In genomic region chr12:50190892-50191539, GRCm38 (mm10) we compare ENCODE assay signal across 21 mouse cellular contexts.
A peak's percentile ranks its signal among the peaks of the same experiment; 100 is the strongest.
DNase-seq lines count a peak whose midpoint lies in the region; ATAC-seq and TF ChIP-seq lines count a peak whose summit lies in the region.
"Had no signal": no experiment of that assay in that cellular context is flagged by ENCODE, and none has a peak within 500 bp of the region (broad histone marks: within the 10 kb centered on the region; RNA-seq: fewer than 3 reads in every experiment).

No protein-coding gene starts in this region.

- no peak overlapping the region for H3K4me3 ChIP-seq in hindbrain, embryonic 13.5 days
- H3K4me3 ChIP-seq in hindbrain, embryonic 10.5 days = no peak overlapping the region
- no peak overlapping the region for H3K4me3 ChIP-seq in midbrain, embryonic 16.5 days (ENCODE audit: low read depth, low read length)
- no peak overlapping the region for H3K4me3 ChIP-seq in midbrain, embryonic 14.5 days (replicated peaks; ENCODE audit: low read depth, low read length)
- H3K4me3 ChIP-seq in forebrain, postnatal 0 days (ENCODE audit: low read depth, low read length) = no peak overlapping the region
- no peak overlapping the region for H3K4me3 ChIP-seq in liver, postnatal 0 days (ENCODE audit: low read depth, low read length)
- no peak overlapping the region for H3K4me3 ChIP-seq in kidney, embryonic 16.5 days (ENCODE audit: low read length)
- H3K4me3 ChIP-seq: embryonic facial prominence, embryonic 15.5 days; heart, embryonic 10.5 days; limb, embryonic 15.5 days; liver, embryonic 15.5 days had no signal

- no peak overlapping the region for H3K27ac ChIP-seq in hindbrain, embryonic 13.5 days
- H3K27ac ChIP-seq in hindbrain, embryonic 10.5 days = no peak overlapping the region
- no peak overlapping the region for H3K27ac ChIP-seq in midbrain, embryonic 16.5 days (ENCODE audit: low read length)
- no peak overlapping the region for H3K27ac ChIP-seq in midbrain, embryonic 14.5 days (replicated peaks; ENCODE audit: low read depth, low read length)
- H3K27ac ChIP-seq in forebrain, postnatal 0 days (ENCODE audit: low read depth, low read length) = peak overlapping the region; percentile 80
- no peak overlapping the region for H3K27ac ChIP-seq in liver, postnatal 0 days (ENCODE audit: low read depth)
- no peak overlapping the region for H3K27ac ChIP-seq in kidney, embryonic 16.5 days (ENCODE audit: low read length)
- H3K27ac ChIP-seq: embryonic facial prominence, embryonic 15.5 days; heart, embryonic 10.5 days; kidney, postnatal 0 days; limb, embryonic 15.5 days; liver, embryonic 15.5 days had no signal

- no peak overlapping the region for H3K9ac ChIP-seq in hindbrain, embryonic 13.5 days
- H3K9ac ChIP-seq in midbrain, embryonic 16.5 days (ENCODE audit: low read depth, low read length) = no peak overlapping the region
- no peak overlapping the region for H3K9ac ChIP-seq in midbrain, embryonic 14.5 days (replicated peaks; ENCODE audit: low read length)
- no peak overlapping the region for H3K9ac ChIP-seq in forebrain, postnatal 0 days
- no peak overlapping the region for H3K9ac ChIP-seq in liver, postnatal 0 days (replicated peaks)
- H3K9ac ChIP-seq in kidney, embryonic 16.5 days (replicated peaks; ENCODE audit: low read length) = no peak overlapping the region
- H3K9ac ChIP-seq: embryonic facial prominence, embryonic 15.5 days; limb, embryonic 15.5 days; liver, embryonic 15.5 days had no signal

- H3K4me2 ChIP-seq in hindbrain, embryonic 13.5 days = no peak overlapping the region
- no peak overlapping the region for H3K4me2 ChIP-seq in midbrain, embryonic 16.5 days (ENCODE audit: low read length)
- H3K4me2 ChIP-seq in midbrain, embryonic 14.5 days (ENCODE audit: low read length) = no peak overlapping the region
- H3K4me2 ChIP-seq in forebrain, postnatal 0 days (ENCODE audit: low read depth) = peak overlapping the region; percentile 36; the same call in 1 of the 2 replicates
- H3K4me2 ChIP-seq in liver, postnatal 0 days (ENCODE audit: low read depth, low read length) = no peak overlapping the region
- H3K4me2 ChIP-seq in kidney, embryonic 16.5 days (replicated peaks; ENCODE audit: low read depth, low read length) = no peak overlapping the region
- H3K4me2 ChIP-seq: embryonic facial prominence, embryonic 15.5 days; limb, embryonic 15.5 days; liver, embryonic 15.5 days had no signal

- DNase-seq in hindbrain, embryonic 10.5 days (ENCODE audit: low spot score) = no peak
- DNase-seq in midbrain, embryonic 14.5 days = no peak
- peak; percentile 48 for DNase-seq in forebrain, postnatal 0 days
- DNase-seq in liver, postnatal 0 days = no peak
- DNase-seq: adrenal gland, postnatal 10 days; cerebellum, adult 11 months; cerebellum, postnatal 14 days; kidney, adult 11 months; layer of hippocampus, postnatal 36 days; lung, postnatal 14 days; right cerebral cortex, postnatal 4 days had no signal

- TF ChIP-seq EP300 in liver, postnatal 0 days (IDR thresholded peaks at IDR 0.05; ENCODE audit: low read depth) = no peak

- TF ChIP-seq CTCF in forebrain, postnatal 0 days (IDR thresholded peaks at IDR 0.05; ENCODE audit: low read depth) = no peak
- TF ChIP-seq CTCF in liver, postnatal 0 days (IDR thresholded peaks at IDR 0.05; ENCODE audit: low read depth) = no peak

- H3K27me3 ChIP-seq in hindbrain, embryonic 13.5 days = no peaks in the 10 kb centered on the region
- no peaks in the 10 kb centered on the region for H3K27me3 ChIP-seq in hindbrain, embryonic 10.5 days (ENCODE audit: insufficient read depth, poor library complexity, severe bottlenecking)
- H3K27me3 ChIP-seq in midbrain, embryonic 16.5 days (ENCODE audit: control insufficient read depth, insufficient read depth, low read depth, low read length) = no peaks in the 10 kb centered on the region
- no peaks in the 10 kb centered on the region for H3K27me3 ChIP-seq in midbrain, embryonic 14.5 days (ENCODE audit: control insufficient read depth, insufficient read depth, low read length)
- no peaks in the 10 kb centered on the region for H3K27me3 ChIP-seq in forebrain, postnatal 0 days (ENCODE audit: insufficient read depth, low read length)
- no peaks in the 10 kb centered on the region for H3K27me3 ChIP-seq in liver, postnatal 0 days (ENCODE audit: insufficient read depth, low read length)
- H3K27me3 ChIP-seq in kidney, embryonic 16.5 days (ENCODE audit: insufficient read depth, low read length) = no peaks in the 10 kb centered on the region
- H3K27me3 ChIP-seq: embryonic facial prominence, embryonic 15.5 days; limb, embryonic 15.5 days; liver, embryonic 15.5 days had no signal

- peaks cover 10% of the 10 kb centered on the region for H3K4me1 ChIP-seq in hindbrain, embryonic 13.5 days (replicated peaks)
- H3K4me1 ChIP-seq in hindbrain, embryonic 10.5 days (replicated peaks) = peaks cover 5% of the 10 kb centered on the region; the same call in 1 of the 2 replicates
- H3K4me1 ChIP-seq in midbrain, embryonic 16.5 days (ENCODE audit: control insufficient read depth, insufficient read depth, low read length) = no peaks in the 10 kb centered on the region; the same call in 1 of the 2 replicates
- 0 out of 2 replicates have a peak, but pooled peaks cover 5% of the 10 kb centered on the region for H3K4me1 ChIP-seq in midbrain, embryonic 14.5 days (ENCODE audit: control insufficient read depth, insufficient read depth, low read length)
- H3K4me1 ChIP-seq in forebrain, postnatal 0 days (ENCODE audit: insufficient read depth) = peaks cover 17% of the 10 kb centered on the region; the same call in 1 of the 2 replicates
- no peaks in the 10 kb centered on the region for H3K4me1 ChIP-seq in liver, postnatal 0 days (ENCODE audit: insufficient read depth)
- no peaks in the 10 kb centered on the region for H3K4me1 ChIP-seq in kidney, embryonic 16.5 days (ENCODE audit: insufficient read depth, low read length)
- H3K4me1 ChIP-seq: embryonic facial prominence, embryonic 15.5 days; heart, embryonic 10.5 days; limb, embryonic 15.5 days; liver, embryonic 15.5 days had no signal

- no peaks in the 10 kb centered on the region for H3K9me3 ChIP-seq in hindbrain, embryonic 13.5 days
- no peaks in the 10 kb centered on the region for H3K9me3 ChIP-seq in hindbrain, embryonic 10.5 days
- no peaks in the 10 kb centered on the region for H3K9me3 ChIP-seq in midbrain, embryonic 16.5 days (replicated peaks; ENCODE audit: control insufficient read depth, low read length, poor library complexity, severe bottlenecking)
- no peaks in the 10 kb centered on the region for H3K9me3 ChIP-seq in midbrain, embryonic 14.5 days (ENCODE audit: control insufficient read depth, low read length)
- H3K9me3 ChIP-seq in forebrain, postnatal 0 days (ENCODE audit: low read length) = no peaks in the 10 kb centered on the region
- H3K9me3 ChIP-seq in liver, postnatal 0 days (ENCODE audit: low read length) = no peaks in the 10 kb centered on the region
- no peaks in the 10 kb centered on the region for H3K9me3 ChIP-seq in kidney, embryonic 16.5 days (ENCODE audit: low read length)
- H3K9me3 ChIP-seq: embryonic facial prominence, embryonic 15.5 days; heart, embryonic 10.5 days; limb, embryonic 15.5 days; liver, embryonic 15.5 days had no signal

- ATAC-seq in hindbrain, embryonic 13.5 days (ENCODE audit: low FRiP score) = peak; percentile 84
- ATAC-seq in midbrain, embryonic 16.5 days = peak; percentile 51
- no peak for ATAC-seq in midbrain, embryonic 14.5 days (ENCODE audit: low FRiP score, low TSS enrichment)
- peak; percentile 16; the same call in 1 of the 2 replicates for ATAC-seq in forebrain, postnatal 0 days
- no peak for ATAC-seq in liver, postnatal 0 days
- no peak for ATAC-seq in kidney, embryonic 16.5 days (ENCODE audit: low FRiP score, low TSS enrichment)
- ATAC-seq: activated CD4-positive, CD25-positive, alpha-beta regulatory T cell, adult 4 months; CD4-positive, CD25-positive, alpha-beta regulatory T cell, adult 4 months had no signal

- no peaks in the 10 kb centered on the region for H3K36me3 ChIP-seq in hindbrain, embryonic 13.5 days
- no peaks in the 10 kb centered on the region for H3K36me3 ChIP-seq in hindbrain, embryonic 10.5 days
- H3K36me3 ChIP-seq in midbrain, embryonic 16.5 days (ENCODE audit: control insufficient read depth, insufficient read depth, low read length) = no peaks in the 10 kb centered on the region
- H3K36me3 ChIP-seq in midbrain, embryonic 14.5 days (ENCODE audit: control insufficient read depth, insufficient read depth, low read length) = no peaks in the 10 kb centered on the region
- H3K36me3 ChIP-seq in forebrain, postnatal 0 days (ENCODE audit: insufficient read depth) = no peaks in the 10 kb centered on the region
- H3K36me3 ChIP-seq in liver, postnatal 0 days (replicated peaks; ENCODE audit: insufficient read depth, low read length) = no peaks in the 10 kb centered on the region
- H3K36me3 ChIP-seq in kidney, embryonic 16.5 days (ENCODE audit: insufficient read depth, low read length) = no peaks in the 10 kb centered on the region
- H3K36me3 ChIP-seq: embryonic facial prominence, embryonic 15.5 days; heart, embryonic 10.5 days; limb, embryonic 15.5 days; liver, embryonic 15.5 days had no signal

Comparison
In these comparisons a context has a peak if more than half of its experiments do, and no peak if none do; other contexts are left out.
1. ATAC-seq: peak in hindbrain, embryonic 13.5 days (single experiment), midbrain, embryonic 16.5 days (single experiment) and forebrain, postnatal 0 days (single experiment); none in midbrain, embryonic 14.5 days (single experiment), liver, postnatal 0 days (single experiment) and kidney, embryonic 16.5 days (single experiment).